Mouse (Mus musculus) midbrain, embryonic 11.5 days (tissue): Measurements from ENCODE around the gene Zfp113. TPM values are rescaled to one million over a fixed set of nuclear protein-coding genes. Genes with fewer than 3 reads are reported as not detected.

ENCODE experiments used
- ATAC-seq: fragments of 200-750 bp; cut with Nextera tagmentation; 2 replicates; pipeline ENCODE4 v1.8.0; 2017; ENCODE audit warnings: moderate TSS enrichment, moderate library complexity; ENCODE audit not compliant: low FRiP score
- DNase-seq: peaks from one replicate; pipeline ENCODE4 v3.0.0; 2015; ENCODE audit warnings: low spot score; ENCODE audit errors: missing footprints
- H3K27ac ChIP-seq: fragments of 300-500 bp; sonication (generic); 2 replicates; pipeline ENCODE4 v1.5.1; 2014; ENCODE audit warnings: low read depth, low read length
- H3K27me3 ChIP-seq: fragments of 300-500 bp; sonication (generic); 2 replicates; pipeline ENCODE4 v1.6.1; 2014; ENCODE audit warnings: mild to moderate bottlenecking, low read length, moderate library complexity, mixed read lengths; ENCODE audit not compliant: control insufficient read depth, insufficient read depth
- H3K36me3 ChIP-seq: fragments of 300-500 bp; sonication (generic); 2 replicates; pipeline ENCODE4 v1.6.1; 2014; ENCODE audit warnings: mild to moderate bottlenecking, low read length, moderate library complexity, mixed read lengths; ENCODE audit not compliant: control insufficient read depth, insufficient read depth
- H3K4me1 ChIP-seq: fragments of 300-500 bp; sonication (generic); 2 replicates; pipeline ENCODE4 v1.6.1; 2014; ENCODE audit warnings: low read length; ENCODE audit not compliant: control insufficient read depth, insufficient read depth
- H3K4me2 ChIP-seq: fragments of 300-500 bp; sonication (generic); 2 replicates; pipeline ENCODE4 v1.6.1; 2014; ENCODE audit warnings: mild to moderate bottlenecking, moderate library complexity
- H3K4me3 ChIP-seq: fragments of 300-500 bp; sonication (generic); 2 replicates; pipeline ENCODE4 v1.5.1; 2014; ENCODE audit warnings: low read depth, low read length
- H3K9ac ChIP-seq: fragments of 300-500 bp; sonication (generic); 2 replicates; pipeline ENCODE4 v1.6.1; 2014; ENCODE audit warnings: low read length
- H3K9me3 ChIP-seq: fragments of 300-500 bp; sonication (generic); 2 replicates; pipeline ENCODE4 v1.6.1; 2016; ENCODE audit warnings: low read length; ENCODE audit not compliant: control insufficient read depth
- WGBS: fragments of 180-500 bp; shearing (Covaris S2); extraction: QIAGEN DNeasy Blood & Tissue Kit; methylation state at CpG from one replicate; pipeline ENCODE4 v1.1.7; 2014; 5-methylcytosine and 5-hydroxymethylcytosine counted together
- polyA plus RNA-seq: library from polyadenylated mRNA; unstranded; fragments of >200 nt; fragmentation: Nextera tagmentation; extraction: Ambion mirVana; gene quantifications from 2 replicates; pipeline ENCODE4 v1.2.1, GENCODE M21; 2014

The Zfp113 gene
- polyA plus RNA-seq = 27.4 and 32.9 TPM in 2 replicates

GRCm38 (mm10) chr5:138155443-138155976, at the start of gene Zfp113:
Gene Zfp113 (minus strand): TSS chr5:138155744.
- Histone ChIP-seq H3K27ac (peak within 1 kb of the TSS; percentile 95), H3K4me3 (peak within 1 kb of the TSS; percentile 83), H3K9ac (peak within 1 kb of the TSS; percentile 98), H3K36me3 (peaks cover 13% of the 10 kb centered on the region), H3K4me1 (peaks cover 2% of the 10 kb centered on the region; the same call in 1 of the 2 replicates), H3K27me3 (no peaks in the 10 kb centered on the region), H3K4me2 (peak within 1 kb of the TSS; percentile 74), H3K9me3 (no peaks in the 10 kb centered on the region)
- WGBS = under 1% methylated on average over 31 of the region's 31 CpGs
- ATAC-seq (peak; percentile 97), DNase-seq (peak; percentile 98)

DNA sequence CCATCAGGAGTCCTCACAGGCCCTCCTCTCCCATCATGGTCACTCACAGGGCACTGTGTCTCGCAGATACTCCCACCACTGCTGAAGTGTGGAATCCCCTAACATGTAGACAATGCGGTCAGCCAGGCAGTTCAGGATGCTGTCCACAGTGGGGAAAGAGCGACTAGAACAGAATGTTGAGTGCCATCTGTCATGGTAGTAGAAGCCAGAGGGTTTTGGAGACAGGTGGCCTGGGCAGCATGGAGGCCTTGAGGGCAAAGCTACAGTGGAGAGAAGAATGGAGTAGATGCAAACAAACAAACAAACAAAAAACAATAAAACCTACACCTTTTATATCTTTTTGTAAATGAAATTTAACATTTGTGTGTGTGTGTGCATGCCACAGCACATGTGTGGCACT, 46.5 kb upstream of the Zfp113 start:
- ATAC-seq = no peak
- H3K27me3 ChIP-seq = no peaks in the 10 kb centered on the region
- 79% methylated on average over 3 of the region's 3 CpGs for WGBS

GRCm38 (mm10) chr5:138199576-138199975, 44.0 kb upstream of the Zfp113 start:
- Histone ChIP-seq H3K27ac (no peak overlapping the region), H3K4me2 (no peak overlapping the region), H3K9ac (no peak overlapping the region), H3K4me1 (0 out of 2 replicates have a peak, but pooled peaks cover 4% of the 10 kb centered on the region), H3K9me3 (no peaks in the 10 kb centered on the region), H3K36me3 (no peaks in the 10 kb centered on the region), H3K27me3 (no peaks in the 10 kb centered on the region), H3K4me3 (no peak overlapping the region)
- 15% methylated on average over 1 of the region's 1 CpGs for WGBS
- ATAC-seq (no peak), DNase-seq (peak; percentile 80)

More for the DNA sequence above, 46.5 kb upstream of the Zfp113 start:
- no peak overlapping the region for H3K4me3 ChIP-seq
- no peak overlapping the region for H3K4me2 ChIP-seq
- no peak for DNase-seq
- no peak overlapping the region for H3K9ac ChIP-seq
- no peaks in the 10 kb centered on the region for H3K9me3 ChIP-seq
- no peaks in the 10 kb centered on the region for H3K4me1 ChIP-seq
- no peaks in the 10 kb centered on the region for H3K36me3 ChIP-seq
- H3K27ac ChIP-seq = no peak overlapping the region

- Histone ChIP-seq H3K9ac (peak overlapping the region; percentile 91; the same call in 1 of the 2 replicates), H3K4me3 (no peak overlapping the region), H3K27ac (no peak overlapping the region), H3K4me2 (peak overlapping the region; percentile 99), H3K27me3 (no peaks in the 10 kb centered on the region), H3K4me1 (0 out of 2 replicates have a peak, but pooled peaks cover 4% of the 10 kb centered on the region), H3K36me3 (peaks cover 5% of the 10 kb centered on the region; the same call in 1 of the 2 replicates), H3K9me3 (no peaks in the 10 kb centered on the region)
- 87% methylated on average over 7 of the region's 7 CpGs for WGBS
- DNase-seq (no peak), ATAC-seq (no peak)
These were observed 39.9 kb upstream of the Zfp113 start for GRCm38 (mm10) chr5:138195463-138195862.

DNA sequence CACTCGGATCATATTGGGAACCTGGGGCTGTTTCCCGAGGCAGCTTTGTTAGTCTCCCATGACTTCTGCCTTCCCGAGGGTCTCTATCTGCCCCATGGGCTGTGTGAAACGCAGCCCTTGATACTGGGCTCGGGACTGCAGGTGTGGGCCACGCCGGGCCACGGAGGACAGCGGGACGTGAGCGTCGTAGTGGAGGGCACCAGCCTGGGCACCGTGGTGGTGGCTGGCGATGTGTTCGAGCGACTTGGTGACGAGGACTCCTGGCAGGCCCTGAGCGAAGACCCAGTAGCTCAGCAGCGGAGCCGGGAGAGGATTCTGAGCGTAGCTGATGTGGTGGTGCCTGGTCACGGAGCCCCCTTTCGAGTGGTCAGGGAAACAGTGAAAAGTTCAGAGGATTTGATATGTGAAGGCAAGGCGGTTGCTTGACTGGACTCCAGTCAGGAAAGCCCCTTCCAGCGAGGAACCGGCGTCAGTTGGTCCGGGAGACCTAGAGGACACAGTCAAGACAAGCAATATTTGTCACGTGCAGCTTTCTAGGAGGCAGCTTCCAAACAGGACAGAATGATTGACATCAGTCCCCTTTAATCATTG, 39.3 kb upstream of the Zfp113 start:
- Histone ChIP-seq H3K27me3 (no peaks in the 10 kb centered on the region), H3K9ac (peak overlapping the region; percentile 91), H3K4me1 (0 out of 2 replicates have a peak, but pooled peaks cover 4% of the 10 kb centered on the region), H3K4me3 (peak overlapping the region; percentile 69), H3K27ac (peak overlapping the region; percentile 57), H3K4me2 (peak overlapping the region; percentile 99), H3K36me3 (peaks cover 5% of the 10 kb centered on the region; the same call in 1 of the 2 replicates), H3K9me3 (no peaks in the 10 kb centered on the region)
- ATAC-seq (peak; percentile 73), DNase-seq (peak; percentile 95)
- WGBS = 3% methylated on average over 29 of the region's 29 CpGs

GRCm38 (mm10) chr5:138193771-138194727, 38.5 kb upstream of the Zfp113 start, which contains the start of gene Mblac1:
Gene Mblac1 (plus strand): TSS chr5:138194314.
- peak; percentile 86 for ATAC-seq
- WGBS = 9% methylated on average over 40 of the region's 54 CpGs
- no peaks in the 10 kb centered on the region for H3K27me3 ChIP-seq
- H3K36me3 ChIP-seq = peaks cover 5% of the 10 kb centered on the region; the same call in 1 of the 2 replicates
- peak within 1 kb of the TSS; percentile 99 for H3K4me2 ChIP-seq
- H3K4me1 ChIP-seq = 0 out of 2 replicates have a peak, but pooled peaks cover 4% of the 10 kb centered on the region
- H3K9me3 ChIP-seq = no peaks in the 10 kb centered on the region
- H3K4me3 ChIP-seq = peak within 1 kb of the TSS; percentile 69
- H3K27ac ChIP-seq = peak within 1 kb of the TSS; percentile 57
- DNase-seq = peak; percentile 99
- peak within 1 kb of the TSS; percentile 91 for H3K9ac ChIP-seq

DNA sequence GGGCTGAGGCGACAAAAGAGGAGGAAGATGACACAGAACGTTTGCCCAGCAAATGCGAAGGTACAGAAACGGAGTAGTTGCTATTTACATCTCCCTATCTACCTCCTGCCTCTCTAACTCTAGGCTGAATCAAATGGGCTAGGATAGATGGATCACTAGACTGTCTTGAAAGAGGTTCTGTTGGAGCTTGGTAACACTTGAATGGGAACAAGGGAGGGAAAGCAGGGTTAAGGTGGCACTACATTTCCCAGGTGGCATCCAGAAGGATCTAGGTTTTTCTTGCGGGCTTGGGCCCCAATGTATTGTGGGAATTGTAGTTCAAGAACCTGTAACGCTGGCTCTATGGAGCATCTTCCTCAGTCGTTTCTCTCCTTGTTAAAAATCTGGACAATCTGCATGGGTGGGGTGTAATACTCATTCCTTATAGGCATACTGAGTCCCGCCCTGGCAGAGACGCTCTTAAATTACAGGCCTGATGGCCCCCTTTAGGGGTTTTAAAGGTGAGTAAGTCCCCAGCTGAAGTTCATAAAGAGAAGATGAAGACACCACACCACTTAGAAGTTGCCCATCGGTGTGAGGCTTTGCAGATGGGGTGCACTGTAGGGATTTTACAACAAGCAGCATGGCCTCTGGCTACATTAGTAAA, 32.2 kb upstream of the Zfp113 start:
- ATAC-seq (peak; percentile 83), DNase-seq (peak; percentile 98)
- Histone ChIP-seq H3K36me3 (peaks cover 10% of the 10 kb centered on the region), H3K27me3 (no peaks in the 10 kb centered on the region), H3K9ac (peak overlapping the region; percentile 86), H3K4me2 (peak overlapping the region; percentile 74), H3K9me3 (no peaks in the 10 kb centered on the region), H3K27ac (no peak overlapping the region), H3K4me3 (peak overlapping the region; percentile 80), H3K4me1 (peaks cover 12% of the 10 kb centered on the region)
- WGBS = 1% methylated on average over 10 of the region's 10 CpGs

DNA sequence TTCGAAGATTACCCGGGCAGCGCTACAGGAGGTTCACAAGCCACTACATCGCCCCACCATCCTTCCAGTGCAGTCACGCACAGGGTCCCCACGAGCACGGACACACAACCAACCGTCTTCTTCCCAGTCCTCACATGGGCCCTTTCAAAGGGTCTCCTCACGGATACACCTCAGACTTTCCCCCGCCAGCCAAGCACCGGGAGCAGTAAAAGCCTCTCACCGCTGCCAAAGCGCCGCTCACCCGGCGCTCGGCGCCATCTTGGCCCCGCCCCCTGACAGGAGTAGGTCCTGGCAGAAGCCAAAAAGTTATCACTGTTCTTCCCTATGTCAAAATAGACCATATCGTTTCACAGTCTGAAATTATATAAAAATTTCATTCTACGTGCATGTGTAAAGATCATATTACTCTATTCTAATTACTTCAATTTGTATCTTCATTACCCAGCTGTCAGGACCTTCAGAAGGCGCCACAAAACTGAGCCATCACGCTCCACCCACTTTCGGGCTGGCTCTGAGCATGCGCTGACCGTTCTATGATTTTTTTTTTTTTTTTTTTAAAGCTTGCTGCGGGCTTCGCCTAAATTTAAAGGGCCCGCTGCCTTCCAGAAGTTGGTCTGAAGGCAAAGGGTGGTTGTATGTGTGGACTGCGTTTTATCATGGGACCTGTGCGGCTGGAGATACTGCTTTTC, 31.6 kb upstream of the Zfp113 start, which contains the start of the genes Taf6 and Cnpy4:
TSS of gene Taf6 (minus strand) at position 502 of the 689 bp plus-strand sequence.
TSS of gene Cnpy4 (plus strand) at position 536 of the 689 bp plus-strand sequence.
- peaks cover 9% of the 10 kb centered on the region for H3K36me3 ChIP-seq
- peak within 1 kb of the TSS; percentile 25; the same call in 1 of the 2 replicates for H3K27ac ChIP-seq
- peak; percentile 98 for DNase-seq
- peak within 1 kb of the TSS; percentile 93 for H3K9ac ChIP-seq
- peak; percentile 83 for ATAC-seq
- H3K27me3 ChIP-seq = no peaks in the 10 kb centered on the region
- WGBS = under 1% methylated on average over 31 of the region's 31 CpGs
- H3K4me3 ChIP-seq = peak within 1 kb of the TSS; percentile 80
- peak within 1 kb of the TSS; percentile 74 for H3K4me2 ChIP-seq
- no peaks in the 10 kb centered on the region for H3K9me3 ChIP-seq
- H3K4me1 ChIP-seq = peaks cover 12% of the 10 kb centered on the region
